Mouse (Mus musculus): ENCODE results near the gene Iqcd. TPM values are rescaled to one million over a fixed set of nuclear protein-coding genes. Genes with fewer than 3 reads are reported as not detected.

Iqcd gene
- polyA plus RNA-seq (2015; fragmentation: Nextera tagmentation; extraction: Ambion mirVana) = 0.94 and 1.0 TPM in 2 replicates

GRCm38 (mm10) chr5:120588569-120589094 lies at the start of gene Iqcd, which contains the start of gene Tpcn1:
Gene Iqcd (plus strand): TSS chr5:120589016.
Gene Tpcn1 (minus strand): TSS chr5:120588673.
- 0 out of 2 replicates have a peak, but pooled peaks cover 4% of the 10 kb centered on the region for H3K9me3 ChIP-seq
- under 1% methylated on average over 35 of the region's 35 CpGs for WGBS
- peaks cover 15% of the 10 kb centered on the region for H3K36me3 ChIP-seq
- no peaks in the 10 kb centered on the region for H3K27me3 ChIP-seq
- H3K4me2 ChIP-seq = peak within 1 kb of the TSS; percentile 95
- peak within 1 kb of the TSS; percentile 93 for H3K9ac ChIP-seq
- H3K27ac ChIP-seq (replicated peaks) = peak within 1 kb of the TSS; percentile 86
- peaks cover 44% of the 10 kb centered on the region for H3K4me1 ChIP-seq (replicated peaks)
- peak; percentile 97 for ATAC-seq (ENCODE audit: low read depth)
- H3K4me3 ChIP-seq = peak within 1 kb of the TSS; percentile 91

GRCm38 (mm10) chr5:120548236-120548850 lies 40.5 kb upstream of the Iqcd start:
- Histone ChIP-seq H3K9ac (no peak overlapping the region), H3K4me2 (no peak overlapping the region), H3K27me3 (no peaks in the 10 kb centered on the region), H3K9me3 (no peaks in the 10 kb centered on the region), H3K27ac (replicated peaks) (no peak overlapping the region), H3K4me1 (replicated peaks) (no peaks in the 10 kb centered on the region), H3K36me3 (peaks cover 70% of the 10 kb centered on the region), H3K4me3 (no peak overlapping the region)
- 66% methylated on average over 11 of the region's 11 CpGs for WGBS
- ATAC-seq (ENCODE audit: low read depth) = no peak

GRCm38 (mm10) chr5:120550137-120550536 lies 38.7 kb upstream of the Iqcd start:
- H3K4me2 ChIP-seq = no peak overlapping the region
- H3K27ac ChIP-seq (replicated peaks) = no peak overlapping the region
- H3K36me3 ChIP-seq = peaks cover 71% of the 10 kb centered on the region
- H3K9me3 ChIP-seq = no peaks in the 10 kb centered on the region
- H3K9ac ChIP-seq = no peak overlapping the region
- H3K4me3 ChIP-seq = no peak overlapping the region
- WGBS = 83% methylated on average over 5 of the region's 5 CpGs
- no peak for ATAC-seq (ENCODE audit: low read depth)
- H3K27me3 ChIP-seq = no peaks in the 10 kb centered on the region
- H3K4me1 ChIP-seq (replicated peaks) = no peaks in the 10 kb centered on the region

GRCm38 (mm10) chr5:120550673-120551072 lies 38.1 kb upstream of the Iqcd start:
- H3K27me3 ChIP-seq = no peaks in the 10 kb centered on the region
- no peak overlapping the region for H3K9ac ChIP-seq
- no peak overlapping the region for H3K4me2 ChIP-seq
- no peak overlapping the region for H3K4me3 ChIP-seq
- no peak for ATAC-seq (ENCODE audit: low read depth)
- no peak overlapping the region for H3K27ac ChIP-seq (replicated peaks)
- H3K4me1 ChIP-seq (replicated peaks) = no peaks in the 10 kb centered on the region
- H3K9me3 ChIP-seq = no peaks in the 10 kb centered on the region
- peaks cover 76% of the 10 kb centered on the region for H3K36me3 ChIP-seq
- WGBS = 95% methylated on average over 5 of the region's 5 CpGs

GRCm38 (mm10) chr5:120555871-120556270 lies 32.9 kb upstream of the Iqcd start:
- Histone ChIP-seq H3K9me3 (no peaks in the 10 kb centered on the region), H3K4me3 (no peak overlapping the region), H3K36me3 (peaks cover 65% of the 10 kb centered on the region), H3K4me1 (replicated peaks) (peaks cover 25% of the 10 kb centered on the region), H3K27me3 (no peaks in the 10 kb centered on the region), H3K27ac (replicated peaks) (no peak overlapping the region), H3K9ac (peak overlapping the region; percentile 31; the same call in 1 of the 2 replicates), H3K4me2 (no peak overlapping the region)
- WGBS = 83% methylated on average over 24 of the region's 24 CpGs
- ATAC-seq (ENCODE audit: low read depth) = no peak

GRCm38 (mm10) chr5:120558041-120558440 lies 30.8 kb upstream of the Iqcd start:
- Histone ChIP-seq H3K36me3 (peaks cover 44% of the 10 kb centered on the region), H3K9ac (peak overlapping the region; percentile 17; the same call in 1 of the 2 replicates), H3K4me1 (replicated peaks) (peaks cover 44% of the 10 kb centered on the region), H3K9me3 (no peaks in the 10 kb centered on the region), H3K4me3 (no peak overlapping the region), H3K4me2 (no peak overlapping the region), H3K27ac (replicated peaks) (peak overlapping the region; percentile 14; the same call in 1 of the 2 replicates), H3K27me3 (no peaks in the 10 kb centered on the region)
- WGBS = 77% methylated on average over 8 of the region's 8 CpGs
- no peak for ATAC-seq (ENCODE audit: low read depth)

GRCm38 (mm10) chr5:120558762-120559161 lies 30.1 kb upstream of the Iqcd start:
- no peak overlapping the region for H3K4me3 ChIP-seq
- peak overlapping the region; percentile 14 for H3K27ac ChIP-seq (replicated peaks)
- H3K36me3 ChIP-seq = peaks cover 37% of the 10 kb centered on the region
- no peak for ATAC-seq (ENCODE audit: low read depth)
- H3K4me2 ChIP-seq = no peak overlapping the region
- H3K9ac ChIP-seq = peak overlapping the region; percentile 47
- no peaks in the 10 kb centered on the region for H3K9me3 ChIP-seq
- no peaks in the 10 kb centered on the region for H3K27me3 ChIP-seq
- H3K4me1 ChIP-seq (replicated peaks) = peaks cover 52% of the 10 kb centered on the region
- 66% methylated on average over 14 of the region's 14 CpGs for WGBS

- Histone ChIP-seq H3K27me3 (no peaks in the 10 kb centered on the region), H3K9me3 (no peaks in the 10 kb centered on the region), H3K9ac (0 out of 2 replicates have a peak overlapping the region, but pooled peaks have one; percentile 12), H3K4me1 (replicated peaks) (peaks cover 64% of the 10 kb centered on the region), H3K4me3 (no peak overlapping the region), H3K36me3 (peaks cover 24% of the 10 kb centered on the region), H3K4me2 (peak overlapping the region; percentile 20), H3K27ac (replicated peaks) (peak overlapping the region; percentile 66)
- no peak for ATAC-seq (ENCODE audit: low read depth)
- 57% methylated on average over 9 of the region's 9 CpGs for WGBS
These were observed 28.6 kb upstream of the Iqcd start for GRCm38 (mm10) chr5:120560129-120560615.

GRCm38 (mm10) chr5:120560616-120561311 lies 28.1 kb upstream of the Iqcd start:
- peak overlapping the region; percentile 20 for H3K4me2 ChIP-seq

GRCm38 (mm10) chr5:120562956-120563913 lies 25.6 kb upstream of the Iqcd start:
- 55% methylated on average over 28 of the region's 28 CpGs for WGBS
- H3K9ac ChIP-seq = peak overlapping the region; percentile 38; the same call in 1 of the 2 replicates
- peaks cover 94% of the 10 kb centered on the region for H3K4me1 ChIP-seq (replicated peaks)
- H3K36me3 ChIP-seq = no peaks in the 10 kb centered on the region
- 0 out of 2 replicates have a peak overlapping the region, but pooled peaks have one; percentile 1 for H3K4me2 ChIP-seq
- H3K27me3 ChIP-seq = no peaks in the 10 kb centered on the region
- no peaks in the 10 kb centered on the region for H3K9me3 ChIP-seq
- no peak overlapping the region for H3K4me3 ChIP-seq
- peak overlapping the region; percentile 83 for H3K27ac ChIP-seq (replicated peaks)
- ATAC-seq (ENCODE audit: low read depth) = no peak

More at GRCm38 (mm10) chr5:120560616-120561311, 28.1 kb upstream of the Iqcd start:
- H3K4me1 ChIP-seq (replicated peaks) = peaks cover 70% of the 10 kb centered on the region
- H3K9me3 ChIP-seq = no peaks in the 10 kb centered on the region
- H3K4me3 ChIP-seq = no peak overlapping the region
- H3K27me3 ChIP-seq = no peaks in the 10 kb centered on the region
- 8% methylated on average over 16 of the region's 16 CpGs for WGBS
- 0 out of 2 replicates have a peak overlapping the region, but pooled peaks have one; percentile 12 for H3K9ac ChIP-seq
- peak overlapping the region; percentile 66 for H3K27ac ChIP-seq (replicated peaks)
- ATAC-seq (ENCODE audit: low read depth) = no peak; the same call in 1 of the 2 replicates
- peaks cover 19% of the 10 kb centered on the region for H3K36me3 ChIP-seq

GRCm38 (mm10) chr5:120563914-120564311 lies 24.9 kb upstream of the Iqcd start:
- no peak overlapping the region for H3K4me3 ChIP-seq
- WGBS = 43% methylated on average over 4 of the region's 4 CpGs
- peak overlapping the region; percentile 12; the same call in 1 of the 2 replicates for H3K9ac ChIP-seq
- peaks cover 94% of the 10 kb centered on the region for H3K4me1 ChIP-seq (replicated peaks)
- H3K4me2 ChIP-seq = no peak overlapping the region
- H3K27ac ChIP-seq (replicated peaks) = peak overlapping the region; percentile 83
- H3K9me3 ChIP-seq = no peaks in the 10 kb centered on the region
- H3K36me3 ChIP-seq = no peaks in the 10 kb centered on the region
- ATAC-seq (ENCODE audit: low read depth) = no peak
- no peaks in the 10 kb centered on the region for H3K27me3 ChIP-seq

All from neural tube, embryonic 13.5 days (tissue).